Mouse (Mus musculus) frontal cortex, postnatal 14 days (tissue): Measurements from ENCODE around the gene Srgap2.

Experiments used
- DNase-seq, 2 experiments: peaks; one replicate each; pipeline ENCODE4 v3.0.0; 2022; ENCODE audit warnings: low spot score in 2 of 2

Gene Srgap2

GRCm38 (mm10) chr1:131526371-131527270 lies 531 bp downstream of the Srgap2 start:
- peak; percentile 64 to 68 for DNase-seq

GRCm38 (mm10) chr1:131525586-131526271 lies 1.4 kb downstream of the Srgap2 start:
- DNase-seq: peak; percentile 25 to 39

GRCm38 (mm10) chr1:131525101-131525585 lies 2.0 kb downstream of the Srgap2 start:
- peak; percentile 38 to 48 for DNase-seq

- DNase-seq: no peak
Observed at GRCm38 (mm10) chr1:131523794-131524193, 3.4 kb downstream of the Srgap2 start.

GRCm38 (mm10) chr1:131516588-131516987 lies 10.6 kb downstream of the Srgap2 start:
- DNase-seq: no peak

- DNase-seq: no peak
Observed at GRCm38 (mm10) chr1:131514197-131514596, 13.0 kb downstream of the Srgap2 start.

GRCm38 (mm10) chr1:131513136-131513535 lies 14.0 kb downstream of the Srgap2 start:
- no peak for DNase-seq

- DNase-seq: no peak
Observed at GRCm38 (mm10) chr1:131511661-131512500, 15.3 kb downstream of the Srgap2 start.

GRCm38 (mm10) chr1:131511131-131511530 lies 16.0 kb downstream of the Srgap2 start:
- no peak for DNase-seq

- DNase-seq: no peak
Observed at GRCm38 (mm10) chr1:131501681-131502080, 25.5 kb downstream of the Srgap2 start.

GRCm38 (mm10) chr1:131498231-131498630 lies 28.9 kb downstream of the Srgap2 start:
- no peak for DNase-seq

- no peak for DNase-seq
Observed at GRCm38 (mm10) chr1:131493966-131494898, 32.9 kb downstream of the Srgap2 start.

- DNase-seq: peak in 1 of 2 experiments; percentile 20
Observed at GRCm38 (mm10) chr1:131492360-131492759, 34.8 kb downstream of the Srgap2 start.

GRCm38 (mm10) chr1:131491579-131491978 lies 35.6 kb downstream of the Srgap2 start:
- no peak for DNase-seq

GRCm38 (mm10) chr1:131489312-131489711 lies 37.8 kb downstream of the Srgap2 start:
- DNase-seq: no peak

GRCm38 (mm10) chr1:131486094-131486850 lies 40.9 kb downstream of the Srgap2 start:
- DNase-seq: no peak

GRCm38 (mm10) chr1:131482242-131482641 lies 44.9 kb downstream of the Srgap2 start:
- no peak for DNase-seq

GRCm38 (mm10) chr1:131481391-131481790 lies 45.8 kb downstream of the Srgap2 start:
- no peak for DNase-seq

- no peak for DNase-seq
Observed at GRCm38 (mm10) chr1:131478770-131479305, 48.3 kb downstream of the Srgap2 start.

- no peak for DNase-seq
Observed at GRCm38 (mm10) chr1:131475306-131475705, 51.8 kb downstream of the Srgap2 start.
